Mouse (Mus musculus): Measurements from ENCODE around the gene Trim47. TPM values are rescaled to one million over a fixed set of nuclear protein-coding genes. Genes with fewer than 3 reads are reported as not detected.

The Trim47 gene
- total and polyA plus RNA-seq, 2 experiments, result 2.9 to 4.6 TPM

DNA sequence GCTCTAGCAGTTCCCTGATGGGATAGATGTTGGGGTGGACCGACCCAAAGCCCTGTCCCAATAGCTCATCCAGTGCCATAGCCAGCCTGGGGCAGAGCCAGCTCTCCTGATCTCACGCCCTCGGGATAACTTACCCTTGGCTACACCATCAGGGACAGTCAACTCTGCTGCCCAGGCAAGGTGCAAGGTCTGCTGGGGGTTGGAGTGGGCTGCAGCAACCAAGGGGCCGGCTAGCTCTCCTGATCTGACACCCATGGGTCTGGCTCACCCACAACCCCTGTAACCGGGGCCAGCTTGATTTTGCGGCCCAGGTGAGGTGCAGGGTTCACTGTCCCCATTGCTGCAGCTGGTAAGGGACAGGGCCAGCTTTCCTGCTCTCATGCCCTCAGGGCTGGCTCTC is 35.4 kb downstream of the Trim47 start:
- Histone ChIP-seq H3K36me3 (ENCODE audit: control insufficient read depth, insufficient read depth, low read length) (no peaks in the 10 kb centered on the region), H3K9ac (ENCODE audit: low read depth, low read length) (no peak overlapping the region), H3K4me3 (ENCODE audit: insufficient read depth, low read depth, low read length) (no peak overlapping the region), H3K4me1 (ENCODE audit: control insufficient read depth, insufficient read depth, low read length) (peaks cover 25% of the 10 kb centered on the region), H3K79me2 (ENCODE audit: control insufficient read depth, insufficient read depth, low read length) (no peaks in the 10 kb centered on the region), H3K27me3 (ENCODE audit: control insufficient read depth, insufficient read depth, low read length) (no peaks in the 10 kb centered on the region), H3K27ac (replicated peaks; ENCODE audit: insufficient read depth, low read depth, low read length) (peak overlapping the region; percentile 72)
- TF ChIP-seq POLR2A (IDR thresholded peaks at IDR 0.05; ENCODE audit: extremely low read depth, insufficient read depth, low read length) (no peak), CTCF (IDR thresholded peaks at IDR 0.05; ENCODE audit: low read depth, low read length) (no peak)
- DNase-seq (ENCODE audit: extremely low read depth, low read depth, low spot score), result peak; percentile 92
- 24% methylated on average over 6 of the region's 6 CpGs for WGBS

DNA sequence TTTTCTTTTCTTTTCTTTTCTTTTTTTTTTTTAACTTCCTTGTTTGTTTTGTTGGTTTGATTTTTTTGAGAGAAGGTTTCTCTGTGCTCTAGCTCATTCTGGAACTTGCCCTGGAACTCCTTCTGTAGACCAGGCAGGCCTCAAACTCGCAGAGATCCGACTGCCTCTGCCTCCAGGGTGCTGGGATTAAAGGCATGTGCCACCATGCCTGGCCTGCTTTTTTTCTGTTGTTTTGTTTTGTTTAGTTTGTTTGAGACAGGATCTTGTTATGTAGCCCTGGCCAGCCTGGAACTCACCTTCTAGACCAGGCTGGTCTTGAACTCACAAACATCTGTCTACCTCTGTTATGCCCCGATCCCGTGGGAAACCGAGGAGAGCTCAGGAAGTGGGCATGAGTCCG is 37.5 kb downstream of the Trim47 start:
- no peak for DNase-seq (ENCODE audit: extremely low read depth, low read depth, low spot score)
- Histone ChIP-seq H3K79me2 (ENCODE audit: control insufficient read depth, insufficient read depth, low read length) (peaks cover 3% of the 10 kb centered on the region; the same call in 1 of the 2 replicates), H3K9ac (ENCODE audit: low read depth, low read length) (peak overlapping the region; percentile 32; the same call in 1 of the 2 replicates), H3K4me3 (ENCODE audit: insufficient read depth, low read depth, low read length) (no peak overlapping the region), H3K27ac (replicated peaks; ENCODE audit: insufficient read depth, low read depth, low read length) (peak overlapping the region; percentile 82), H3K4me1 (ENCODE audit: control insufficient read depth, insufficient read depth, low read length) (peaks cover 24% of the 10 kb centered on the region), H3K27me3 (ENCODE audit: control insufficient read depth, insufficient read depth, low read length) (no peaks in the 10 kb centered on the region), H3K36me3 (ENCODE audit: control insufficient read depth, insufficient read depth, low read length) (no peaks in the 10 kb centered on the region)
- 91% methylated on average over 6 of the region's 6 CpGs for WGBS
- TF ChIP-seq POLR2A (IDR thresholded peaks at IDR 0.05; ENCODE audit: extremely low read depth, insufficient read depth, low read length) (no peak), CTCF (IDR thresholded peaks at IDR 0.05; ENCODE audit: low read depth, low read length) (no peak)

DNA sequence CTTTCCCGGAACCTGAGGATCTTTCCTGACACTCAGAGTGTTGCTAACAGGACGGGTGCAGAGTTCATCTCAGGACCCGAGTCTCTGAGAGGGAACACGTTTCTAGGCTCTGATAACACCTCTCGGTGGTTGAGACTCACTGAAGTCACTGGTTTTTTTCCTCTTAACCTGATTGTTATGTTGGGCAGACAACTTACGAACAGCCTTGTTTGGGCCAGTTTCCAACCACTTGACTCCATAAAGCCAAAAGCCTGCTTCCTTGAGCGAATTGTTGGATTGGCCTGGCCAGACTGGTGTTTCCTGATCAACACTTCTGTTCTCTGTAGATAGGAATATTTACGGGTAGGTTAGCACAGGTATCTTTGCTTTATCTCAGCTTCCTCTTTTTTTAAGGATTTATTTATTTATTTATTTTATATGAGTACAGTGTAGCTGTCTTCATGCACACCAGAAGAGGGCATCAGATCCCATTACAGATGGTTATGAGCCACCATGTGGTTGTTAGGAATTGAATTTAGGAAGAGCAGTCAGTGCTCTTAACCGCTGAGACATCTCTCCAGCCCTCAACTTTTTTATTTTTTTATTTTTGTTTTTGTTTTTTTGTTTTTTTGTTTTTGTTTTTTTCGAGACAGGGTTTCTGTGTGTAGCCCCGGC is 38.1 kb downstream of the Trim47 start:
- Histone ChIP-seq H3K27ac (replicated peaks; ENCODE audit: insufficient read depth, low read depth, low read length) (peak overlapping the region; percentile 99), H3K4me3 (ENCODE audit: insufficient read depth, low read depth, low read length) (no peak overlapping the region; the same call in 1 of the 2 replicates), H3K4me1 (ENCODE audit: control insufficient read depth, insufficient read depth, low read length) (peaks cover 22% of the 10 kb centered on the region), H3K27me3 (ENCODE audit: control insufficient read depth, insufficient read depth, low read length) (no peaks in the 10 kb centered on the region), H3K79me2 (ENCODE audit: control insufficient read depth, insufficient read depth, low read length) (peaks cover 6% of the 10 kb centered on the region; the same call in 1 of the 2 replicates), H3K36me3 (ENCODE audit: control insufficient read depth, insufficient read depth, low read length) (peaks cover under 1% of the 10 kb centered on the region; the same call in 1 of the 2 replicates), H3K9ac (ENCODE audit: low read depth, low read length) (peak overlapping the region; percentile 68)
- TF ChIP-seq POLR2A (IDR thresholded peaks at IDR 0.05; ENCODE audit: extremely low read depth, insufficient read depth, low read length) (no peak), CTCF (IDR thresholded peaks at IDR 0.05; ENCODE audit: low read depth, low read length) (no peak)
- DNase-seq (ENCODE audit: extremely low read depth, low read depth, low spot score), result peak; percentile 72
- 27% methylated on average over 11 of the region's 11 CpGs for WGBS

DNA sequence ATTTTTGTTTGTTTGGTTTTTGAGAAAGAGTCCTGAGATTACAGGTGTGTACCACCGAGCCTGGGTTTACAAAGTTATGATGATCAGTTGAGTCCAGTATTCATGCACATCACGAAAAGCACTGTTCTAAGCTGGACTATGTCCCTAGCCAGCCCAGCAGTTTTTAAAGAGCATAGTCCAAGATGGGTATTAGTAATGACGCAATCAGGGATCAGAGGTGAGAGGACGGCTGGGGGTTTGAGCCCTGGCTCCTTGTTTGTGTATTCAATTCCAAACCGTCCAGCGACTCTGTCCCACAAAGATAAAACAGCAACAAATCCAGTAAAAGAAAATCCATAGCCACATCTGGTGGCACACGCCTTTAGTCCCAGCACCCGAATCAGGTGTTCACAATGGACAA is 38.8 kb downstream of the Trim47 start:
- Histone ChIP-seq H3K79me2 (ENCODE audit: control insufficient read depth, insufficient read depth, low read length) (peaks cover 6% of the 10 kb centered on the region; the same call in 1 of the 2 replicates), H3K36me3 (ENCODE audit: control insufficient read depth, insufficient read depth, low read length) (peaks cover 5% of the 10 kb centered on the region; the same call in 1 of the 2 replicates), H3K27ac (replicated peaks; ENCODE audit: insufficient read depth, low read depth, low read length) (peak overlapping the region; percentile 99), H3K4me3 (ENCODE audit: insufficient read depth, low read depth, low read length) (no peak overlapping the region), H3K4me1 (ENCODE audit: control insufficient read depth, insufficient read depth, low read length) (peaks cover 22% of the 10 kb centered on the region), H3K27me3 (ENCODE audit: control insufficient read depth, insufficient read depth, low read length) (no peaks in the 10 kb centered on the region), H3K9ac (ENCODE audit: low read depth, low read length) (peak overlapping the region; percentile 68)
- TF ChIP-seq POLR2A (IDR thresholded peaks at IDR 0.05; ENCODE audit: extremely low read depth, insufficient read depth, low read length), result no peak
- TF ChIP-seq CTCF (IDR thresholded peaks at IDR 0.05; ENCODE audit: low read depth, low read length), result no peak
- 19% methylated on average over 8 of the region's 8 CpGs for WGBS
- DNase-seq (ENCODE audit: extremely low read depth, low read depth, low spot score), result peak; percentile 99

DNA sequence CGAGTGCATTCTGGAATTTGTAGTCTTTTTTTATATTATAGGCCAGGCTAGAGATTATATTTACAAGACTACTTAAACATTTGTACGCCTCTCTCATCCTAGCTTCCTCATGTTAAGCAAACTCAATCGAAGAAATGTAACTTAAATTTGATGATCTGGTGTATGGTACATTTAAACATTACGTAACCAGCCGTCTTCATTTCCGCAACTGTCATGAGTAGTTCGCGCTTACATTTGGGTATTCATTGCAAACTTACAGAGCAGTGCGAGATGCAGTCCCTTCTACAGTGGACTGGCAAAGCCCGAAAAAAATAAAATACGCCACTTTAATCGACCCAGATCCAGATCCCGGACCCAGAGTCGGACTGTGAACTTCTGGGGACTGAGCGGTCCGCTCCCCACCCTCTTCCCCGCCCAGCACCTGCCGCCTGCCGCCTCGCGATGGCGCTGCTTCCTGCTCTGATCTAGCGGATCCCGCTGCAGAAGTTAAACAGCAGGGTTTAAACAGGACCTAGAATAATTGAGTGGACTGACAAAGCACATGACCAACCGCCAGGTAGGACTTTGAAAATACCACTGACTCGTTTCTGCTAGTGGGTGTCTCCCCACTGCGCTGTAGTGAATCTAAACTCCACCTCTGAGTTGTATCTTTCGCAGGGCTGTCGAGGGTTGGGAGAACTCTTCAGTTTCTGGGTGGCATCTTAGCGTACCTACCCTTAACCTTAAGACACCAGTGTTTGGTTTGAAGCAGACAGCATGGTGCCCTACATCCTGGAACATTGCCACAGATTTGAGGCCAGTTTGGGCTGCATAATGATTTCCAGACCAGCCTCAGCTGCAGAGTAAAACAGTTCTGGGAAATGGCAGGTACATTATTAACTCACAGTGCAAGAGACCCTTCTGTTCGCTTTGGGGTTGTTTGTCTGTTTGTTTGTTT is 39.5 kb downstream of the Trim47 start:
- peak; percentile 90 for DNase-seq (ENCODE audit: extremely low read depth, low read depth, low spot score)
- H3K79me2 ChIP-seq (ENCODE audit: control insufficient read depth, insufficient read depth, low read length), result peaks cover 6% of the 10 kb centered on the region; the same call in 1 of the 2 replicates
- peak; percentile 90 for TF ChIP-seq CTCF (IDR thresholded peaks at IDR 0.05; ENCODE audit: low read depth, low read length)
- TF ChIP-seq POLR2A (IDR thresholded peaks at IDR 0.05; ENCODE audit: extremely low read depth, insufficient read depth, low read length), result 0 out of 2 replicates have a peak, but pooled peaks have one; percentile 23
- peaks cover 22% of the 10 kb centered on the region for H3K4me1 ChIP-seq (ENCODE audit: control insufficient read depth, insufficient read depth, low read length)
- no peaks in the 10 kb centered on the region for H3K27me3 ChIP-seq (ENCODE audit: control insufficient read depth, insufficient read depth, low read length)
- 1% methylated on average over 31 of the region's 31 CpGs for WGBS
- peaks cover 7% of the 10 kb centered on the region; the same call in 1 of the 2 replicates for H3K36me3 ChIP-seq (ENCODE audit: control insufficient read depth, insufficient read depth, low read length)
- H3K9ac ChIP-seq (ENCODE audit: low read depth, low read length), result peak overlapping the region; percentile 72
- peak overlapping the region; percentile 38 for H3K4me3 ChIP-seq (ENCODE audit: insufficient read depth, low read depth, low read length)
- H3K27ac ChIP-seq (replicated peaks; ENCODE audit: insufficient read depth, low read depth, low read length), result peak overlapping the region; percentile 98
